Mouse (Mus musculus) lung, postnatal 4 days (tissue): ENCODE measurements at regions not wholly inside any gene's neighbourhood (a gene's known extent, or its start where the extent isn't known, plus 50 kb on each side); places are given as distances from the start of the nearest gene placed in this dataset.
"Not testable (repeated sequence)": the region's sequence is repeated elsewhere in the genome, so short reads cannot be mapped to it uniquely, and the experiment has no call there.

ENCODE experiments used
- DNase-seq, 2 experiments: peaks; one replicate each; pipeline ENCODE4 v3.0.0; 2021

DNA sequence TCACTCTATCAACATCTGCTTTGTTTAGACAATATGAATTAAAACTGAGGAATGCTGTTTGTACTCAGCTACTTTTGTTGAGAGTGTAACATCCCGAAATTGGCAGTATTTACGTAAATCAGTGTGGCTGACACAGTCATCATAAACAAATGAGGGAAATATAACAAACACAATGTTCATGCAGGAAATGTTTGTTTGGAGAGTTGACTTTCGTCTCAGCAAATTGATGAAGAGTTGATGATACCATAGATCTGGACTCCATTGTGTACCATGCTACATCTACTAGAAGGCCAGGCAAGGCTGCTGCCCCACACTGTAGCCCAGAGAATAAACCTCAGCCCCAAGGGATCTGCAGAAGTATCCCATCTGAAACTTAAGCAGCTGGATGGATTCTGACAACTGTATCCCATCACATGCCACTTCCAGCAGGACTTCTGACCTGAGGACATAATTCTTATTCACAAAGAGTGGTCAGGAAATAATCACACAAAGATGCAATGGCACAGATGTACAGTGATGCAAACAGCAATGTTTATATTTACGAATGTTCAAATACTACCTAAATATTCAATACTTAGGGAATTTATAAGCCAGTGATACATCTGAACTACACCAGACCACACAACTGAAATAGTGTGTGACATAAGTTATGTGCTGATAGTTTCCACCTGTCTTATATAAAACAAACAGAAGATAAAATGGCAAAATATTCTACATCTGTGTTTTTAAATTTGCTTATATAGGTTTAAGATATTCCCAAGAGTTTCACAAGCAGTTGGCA is 51.3 kb downstream of the Gm21897 start:
- DNase-seq = peak; percentile 68 to 87

DNA sequence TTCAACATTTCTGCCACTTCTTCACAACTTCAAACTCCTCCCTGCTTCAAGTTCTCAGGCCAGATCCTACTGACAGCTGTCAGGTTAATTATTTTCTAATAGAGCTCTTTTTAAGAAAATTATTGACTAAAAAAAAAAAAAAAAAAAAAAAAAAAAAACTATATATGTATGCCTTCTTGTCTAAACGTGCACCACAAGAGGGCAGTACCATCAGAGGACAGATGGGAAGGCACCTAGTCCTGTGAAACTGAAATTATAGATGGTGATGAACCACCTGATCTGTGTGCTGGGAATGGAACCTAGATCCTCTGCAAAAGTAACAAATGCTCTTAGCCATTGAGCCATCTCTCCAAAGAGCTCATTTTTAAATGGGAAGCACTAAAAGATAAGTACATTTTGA is 55.6 kb downstream of the Gm21897 start:
- no peak for DNase-seq

DNA sequence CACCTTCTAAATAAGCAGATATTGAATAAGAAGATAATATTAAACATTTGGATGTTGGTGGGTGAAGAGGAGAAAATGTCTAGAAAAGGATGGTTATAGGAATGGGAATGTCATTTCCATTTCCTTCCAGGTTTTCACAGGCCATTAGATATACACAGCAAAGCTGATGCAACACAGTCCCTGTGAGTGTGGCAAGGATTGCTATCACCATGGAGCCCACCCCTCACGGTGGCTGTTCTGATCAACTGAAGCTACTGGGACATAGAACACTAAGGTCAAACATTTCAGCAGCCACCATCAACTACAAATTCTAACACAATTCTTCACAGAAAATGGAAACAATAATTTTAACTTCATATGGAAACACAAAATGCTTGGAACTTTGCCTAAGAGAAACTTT is 56.7 kb downstream of the Gm21897 start:
- DNase-seq = no peak

DNA sequence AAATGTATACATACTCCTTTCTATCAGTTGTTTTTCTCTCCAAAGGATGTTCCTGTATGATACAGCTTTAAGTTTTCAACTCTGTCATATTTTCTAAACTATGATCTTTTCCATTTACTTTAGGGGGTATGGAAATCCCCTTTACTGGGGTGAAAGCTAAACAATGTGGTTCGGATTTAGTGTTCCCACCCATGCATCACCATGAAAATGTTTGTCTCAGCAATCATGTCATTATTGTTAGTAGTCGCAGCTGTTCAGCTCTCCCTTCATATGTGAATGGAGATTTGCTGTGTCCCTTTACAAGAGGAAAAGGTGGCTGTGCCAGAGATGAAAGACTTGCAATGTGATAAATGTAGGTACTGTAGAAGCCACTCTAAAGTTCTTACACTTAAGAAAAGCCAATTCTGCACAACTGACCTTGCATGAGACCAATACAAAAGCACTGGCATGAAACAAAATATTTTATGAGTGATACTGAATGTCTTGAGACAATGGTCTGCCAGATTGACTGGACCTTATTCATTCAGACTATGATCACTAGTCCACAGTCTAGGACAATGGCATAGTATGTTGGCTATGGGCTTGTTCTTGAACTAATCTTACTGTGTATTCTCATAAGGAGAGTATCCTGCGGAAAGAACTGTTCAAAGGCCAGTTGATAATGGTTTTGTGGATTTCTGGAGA is 68.4 kb downstream of the Gm21897 start:
- DNase-seq = no peak

DNA sequence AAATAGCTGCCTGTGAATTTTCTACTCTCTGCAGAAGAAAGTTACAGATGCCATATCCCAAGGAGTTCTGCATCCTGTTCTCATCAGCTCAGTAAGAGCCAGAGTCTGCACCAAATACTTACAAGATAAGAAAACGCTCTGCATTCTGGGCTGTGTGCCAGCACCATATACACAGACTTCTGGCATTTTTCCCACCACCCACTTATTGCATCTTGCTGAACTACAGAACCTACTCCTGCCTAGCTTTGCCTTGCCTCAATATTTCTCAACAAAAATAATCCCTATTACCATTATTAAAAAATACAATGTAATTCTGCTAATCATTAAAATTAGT is 69.0 kb downstream of the Gm21897 start:
- peak; percentile 79 to 86 for DNase-seq

DNA sequence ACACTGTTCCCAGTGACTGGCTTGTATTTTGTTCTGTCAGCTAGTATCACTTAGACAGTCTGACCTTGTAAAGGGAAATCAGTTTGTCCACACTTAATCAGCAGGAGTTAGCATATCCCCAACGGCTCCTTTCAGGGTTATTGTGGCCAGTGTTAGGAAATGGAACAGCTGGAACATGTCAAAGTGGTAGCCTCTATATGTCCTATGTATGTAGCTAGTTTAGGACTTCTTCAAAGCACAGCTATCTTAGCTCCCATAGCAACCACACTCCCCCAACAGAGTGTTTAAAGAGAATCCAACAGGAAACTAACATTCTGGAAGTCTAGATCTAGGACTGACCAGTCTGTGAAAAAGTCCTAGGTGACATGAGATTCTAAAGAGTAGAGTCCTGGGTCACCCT is 72.6 kb downstream of the Gm21897 start:
- peak in 1 of 2 experiments; percentile 12 for DNase-seq

DNA sequence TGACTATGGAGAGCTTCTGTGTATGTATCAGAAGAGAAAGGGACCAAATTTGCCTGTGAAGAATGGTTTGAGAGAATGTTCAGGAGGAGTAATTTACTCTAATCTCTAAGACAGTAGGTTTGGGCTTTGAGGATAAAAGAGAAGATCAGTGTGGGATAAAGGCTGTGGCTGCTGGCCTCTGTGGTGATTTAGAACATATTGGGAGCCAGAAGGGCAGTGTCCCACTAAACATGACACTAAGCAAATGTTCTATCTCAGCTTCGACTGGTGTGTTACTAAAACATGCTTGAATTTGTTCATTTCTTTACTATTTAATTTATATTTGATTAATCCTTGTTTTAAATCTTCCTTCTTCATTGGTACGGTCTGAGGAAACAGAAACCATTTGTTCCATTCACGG is 113.1 kb downstream of the Gm21897 start:
- no peak for DNase-seq

DNA sequence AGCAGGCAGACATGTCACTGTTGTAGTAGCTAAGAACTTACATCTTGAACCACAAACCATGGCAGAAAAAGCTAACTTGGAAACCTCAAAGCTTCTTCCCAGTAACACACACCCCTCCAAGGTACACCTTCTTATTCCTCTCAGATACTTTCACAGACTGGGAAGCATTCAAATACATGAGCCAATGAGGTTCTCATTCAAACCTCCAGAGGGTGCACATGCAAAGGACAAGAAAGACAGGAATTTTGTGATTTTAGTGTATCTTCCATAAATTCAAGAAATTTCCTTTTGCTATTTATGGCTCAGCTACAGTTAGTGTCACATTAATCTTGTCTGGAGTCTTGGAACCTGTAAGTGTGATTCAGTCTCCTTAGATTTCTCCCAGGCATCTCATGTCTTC is 115.4 kb downstream of the Gm21897 start:
- no peak for DNase-seq

DNA sequence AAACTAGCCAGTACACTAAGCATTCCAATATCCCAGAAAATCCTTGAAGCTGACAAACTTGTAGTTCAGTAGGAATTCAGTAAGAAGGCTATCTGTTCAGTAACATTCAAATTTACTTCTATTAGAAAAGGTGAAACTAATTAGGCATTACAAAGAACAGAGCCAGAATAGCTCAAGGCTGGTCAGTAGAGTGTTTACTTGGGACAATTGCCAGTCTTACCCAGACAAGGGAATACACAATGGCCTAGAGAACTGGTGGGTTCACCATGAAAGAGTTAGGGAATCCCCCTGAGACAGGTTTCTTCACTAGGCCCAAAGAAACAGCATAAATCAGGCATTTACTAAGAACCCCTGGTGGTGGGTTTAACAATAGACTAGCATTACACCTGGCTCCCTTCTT is 145.6 kb downstream of the Gm21897 start:
- DNase-seq = not testable (repeated sequence)

DNA sequence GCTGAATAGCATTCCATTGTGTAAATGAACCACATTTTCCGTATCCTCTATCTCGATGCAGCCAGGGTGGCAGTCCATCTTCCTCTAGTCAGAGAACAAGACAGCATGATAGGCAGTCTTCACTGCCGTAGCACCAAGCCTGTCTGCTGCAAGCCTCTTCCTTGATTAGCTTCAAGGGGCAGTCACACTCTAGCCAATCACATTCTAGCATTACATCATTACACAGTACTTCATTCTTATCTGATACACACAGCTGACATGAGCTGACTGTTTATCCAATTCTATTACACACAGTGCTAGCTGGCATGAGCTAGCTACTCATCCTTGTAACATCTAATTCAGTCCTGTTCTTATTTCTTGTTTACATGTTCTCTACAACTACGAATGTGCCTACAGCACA is 156.6 kb downstream of the Gm21897 start:
- DNase-seq = no peak

DNA sequence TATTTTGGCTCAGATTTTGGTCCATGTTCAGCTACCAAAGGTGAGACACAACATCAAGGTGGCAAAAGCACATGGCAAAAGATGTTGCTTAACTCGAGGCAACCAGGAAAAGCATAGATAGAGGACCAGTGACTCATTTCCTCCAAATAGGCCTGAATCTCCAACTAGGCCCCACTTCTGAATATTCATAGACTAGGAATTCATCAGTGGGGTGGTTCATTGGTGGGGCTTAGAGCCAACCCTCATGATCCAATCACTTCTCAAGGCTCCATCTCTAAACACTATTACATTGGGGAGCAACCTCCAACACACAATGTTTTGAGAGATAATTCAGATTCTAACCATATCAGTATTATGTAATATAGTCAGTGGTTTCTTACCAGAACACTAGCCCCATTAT is 161.6 kb downstream of the Gm21897 start:
- no peak for DNase-seq

DNA sequence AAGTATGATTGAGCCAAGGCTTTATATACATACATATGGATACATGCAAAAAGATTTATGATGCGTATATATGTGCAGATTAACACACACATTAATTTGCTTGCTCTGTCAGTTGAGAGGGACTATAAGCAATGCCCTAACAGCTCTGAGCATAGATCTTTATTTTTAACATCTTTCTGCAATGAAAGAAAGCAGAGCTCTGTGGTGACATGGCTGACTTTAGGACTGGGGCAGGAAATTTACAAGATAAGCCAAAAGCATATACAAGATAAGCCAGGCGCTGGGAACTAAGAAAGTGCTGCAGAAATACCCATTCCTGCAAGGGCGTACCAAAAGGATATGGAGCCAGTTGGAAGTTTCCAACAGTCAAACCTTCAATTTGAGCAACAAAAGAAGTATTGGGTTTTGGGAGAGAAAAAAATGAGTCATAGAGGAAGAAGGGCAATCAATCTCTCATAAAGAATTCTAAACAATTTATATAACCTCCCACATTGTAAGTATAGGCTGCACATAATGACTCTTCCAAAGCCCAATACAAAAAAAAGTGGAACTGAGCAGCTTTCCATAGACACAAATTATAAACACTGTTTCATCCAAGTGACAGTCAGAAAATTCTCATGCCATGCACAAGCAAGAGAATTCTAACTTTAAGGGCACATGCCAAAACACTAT is 174.2 kb downstream of the Gm21897 start:
- no peak for DNase-seq

DNA sequence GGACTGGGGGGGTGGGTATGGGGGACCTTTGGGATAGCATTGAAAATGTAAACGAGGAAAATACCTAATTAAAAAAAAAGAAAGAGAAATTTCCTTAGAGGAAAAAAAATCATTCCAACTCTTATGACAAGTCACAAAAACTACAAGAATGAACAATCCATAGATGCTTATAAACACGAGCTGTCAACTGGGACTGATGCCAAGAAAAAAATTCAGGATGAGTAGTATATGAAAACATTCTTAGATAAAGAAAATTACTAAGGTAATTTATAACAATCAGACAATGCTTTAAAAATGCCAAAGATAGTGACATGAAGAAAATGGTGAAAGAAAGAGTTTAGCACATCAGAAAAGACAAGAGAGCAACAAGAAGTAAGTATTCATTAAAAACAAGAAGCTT is 176.0 kb downstream of the Gm21897 start:
- no peak for DNase-seq
